Mouse (Mus musculus) midbrain, postnatal 0 days (tissue): ENCODE measurements around the gene Itgb7. TPM values are rescaled to one million over a fixed set of nuclear protein-coding genes. Genes with fewer than 3 reads are reported as not detected.

Source experiments
- ATAC-seq: fragments of 200-750 bp; cut with Nextera tagmentation; 2 replicates; pipeline ENCODE4 v1.8.0; 2017; ENCODE audit warnings: moderate number of reproducible peaks, mild to moderate bottlenecking, moderate TSS enrichment, moderate library complexity; ENCODE audit not compliant: low FRiP score
- DNase-seq: peaks from one replicate; pipeline ENCODE4 v3.0.0-alpha.2; 2015; ENCODE audit warnings: low spot score
- H3K27ac ChIP-seq: fragments of 300-500 bp; sonication (generic); 2 replicates; pipeline ENCODE4 v1.5.1; 2014; ENCODE audit warnings: low read depth, mild to moderate bottlenecking, low read length, mixed read lengths
- H3K27me3 ChIP-seq: fragments of 300-500 bp; sonication (generic); 2 replicates; pipeline ENCODE4 v1.6.1; 2014; ENCODE audit warnings: low read length, control low read depth, mixed read lengths; ENCODE audit not compliant: insufficient read depth
- H3K36me3 ChIP-seq: fragments of 300-500 bp; sonication (generic); 2 replicates; pipeline ENCODE4 v1.6.1; 2014; ENCODE audit warnings: low read length, control low read depth, mixed read lengths; ENCODE audit not compliant: insufficient read depth
- H3K4me1 ChIP-seq: fragments of 300-500 bp; sonication (generic); 2 replicates; pipeline ENCODE4 v1.6.1; 2014; ENCODE audit warnings: mild to moderate bottlenecking, control low read depth, antibody characterized with exemption, low read length, mixed read lengths; ENCODE audit not compliant: insufficient read depth
- H3K4me2 ChIP-seq: fragments of 300-500 bp; sonication (generic); 2 replicates; pipeline ENCODE4 v1.6.1; 2014; ENCODE audit warnings: low read depth, mild to moderate bottlenecking, low read length, mixed read lengths; ENCODE audit not compliant: poor library complexity, severe bottlenecking
- H3K4me3 ChIP-seq: fragments of 300-500 bp; sonication (generic); 2 replicates; pipeline ENCODE4 v1.5.1; 2014; ENCODE audit warnings: low read depth, mild to moderate bottlenecking, low read length, moderate library complexity
- H3K9ac ChIP-seq: fragments of 300-500 bp; sonication (generic); replicated peaks from 2 replicates; pipeline ENCODE4 v1.6.1; 2014; ENCODE audit warnings: mild to moderate bottlenecking, low read length, moderate library complexity, mixed read lengths; ENCODE audit not compliant: poor library complexity, severe bottlenecking
- H3K9me3 ChIP-seq: fragments of 300-500 bp; sonication (generic); 2 replicates; pipeline ENCODE4 v1.6.1; 2016; ENCODE audit warnings: low read length, control low read depth
- CTCF ChIP-seq: IDR thresholded peaks from 2 replicates; pipeline ENCODE4 v1.5.1; 2016; ENCODE audit warnings: antibody characterized with exemption, mild to moderate bottlenecking
- WGBS: fragments of 180-500 bp; shearing (Covaris S2); extraction: QIAGEN DNeasy Blood & Tissue Kit; methylation state at CpG from one replicate; pipeline ENCODE4 v1.1.7; 2014; 5-methylcytosine and 5-hydroxymethylcytosine counted together
- polyA plus RNA-seq: library from polyadenylated mRNA; unstranded; fragments of >200 nt; fragmentation: Nextera tagmentation; extraction: Ambion mirVana; gene quantifications from 2 replicates; pipeline ENCODE4 v1.2.1, GENCODE M21; 2015
- total RNA-seq: library from RNA; depleted of rRNA; stranded (reverse); fragments of >200 nt; gene quantifications from 2 replicates; pipeline ENCODE4 v1.2.3, GENCODE M21; 2014

Gene Itgb7
- total and polyA plus RNA-seq, 2 experiments from 2014 or later = 0.88 to 1.2 TPM

- ATAC-seq (no peak), DNase-seq (no peak)
- Histone ChIP-seq H3K4me3 (no peak overlapping the region), H3K36me3 (no peaks in the 10 kb centered on the region), H3K27me3 (no peaks in the 10 kb centered on the region), H3K9me3 (no peaks in the 10 kb centered on the region), H3K4me2 (no peak overlapping the region), H3K4me1 (no peaks in the 10 kb centered on the region), H3K27ac (no peak overlapping the region), H3K9ac (no peak overlapping the region)
- 80% methylated on average over 4 of the region's 4 CpGs for WGBS
- no peak for TF ChIP-seq CTCF
Measured at GRCm38 (mm10) chr15:102198841-102199240, 32.9 kb downstream of the Itgb7 start.

- no peak overlapping the region for H3K27ac ChIP-seq
- no peak for ATAC-seq
- no peak for TF ChIP-seq CTCF
- H3K9me3 ChIP-seq = no peaks in the 10 kb centered on the region
- H3K4me3 ChIP-seq = no peak overlapping the region
- no peak overlapping the region for H3K4me2 ChIP-seq
- H3K9ac ChIP-seq = no peak overlapping the region
- H3K4me1 ChIP-seq = no peaks in the 10 kb centered on the region
- no peak for DNase-seq
- WGBS = 92% methylated on average over 4 of the region's 4 CpGs
- H3K36me3 ChIP-seq = no peaks in the 10 kb centered on the region
- H3K27me3 ChIP-seq = no peaks in the 10 kb centered on the region
Measured at GRCm38 (mm10) chr15:102195373-102195772, 36.4 kb downstream of the Itgb7 start.

- no peak for ATAC-seq
- no peaks in the 10 kb centered on the region for H3K9me3 ChIP-seq
- H3K27me3 ChIP-seq = no peaks in the 10 kb centered on the region
- H3K4me1 ChIP-seq = no peaks in the 10 kb centered on the region
- DNase-seq = no peak
- H3K4me3 ChIP-seq = no peak overlapping the region
- H3K27ac ChIP-seq = no peak overlapping the region
- H3K9ac ChIP-seq = no peak overlapping the region
- WGBS = 88% methylated on average over 4 of the region's 4 CpGs
- no peak overlapping the region for H3K4me2 ChIP-seq
- no peak for TF ChIP-seq CTCF
- H3K36me3 ChIP-seq = no peaks in the 10 kb centered on the region
Measured at GRCm38 (mm10) chr15:102194439-102194838, 37.3 kb downstream of the Itgb7 start.

GRCm38 (mm10) chr15:102193652-102194051 is 38.1 kb downstream of the Itgb7 start:
- no peaks in the 10 kb centered on the region for H3K9me3 ChIP-seq
- no peaks in the 10 kb centered on the region for H3K4me1 ChIP-seq
- WGBS = 84% methylated on average over 4 of the region's 4 CpGs
- no peak overlapping the region for H3K9ac ChIP-seq
- no peaks in the 10 kb centered on the region for H3K36me3 ChIP-seq
- H3K4me3 ChIP-seq = no peak overlapping the region
- TF ChIP-seq CTCF = no peak
- ATAC-seq (no peak), DNase-seq (no peak)
- H3K27ac ChIP-seq = no peak overlapping the region
- no peak overlapping the region for H3K4me2 ChIP-seq
- no peaks in the 10 kb centered on the region for H3K27me3 ChIP-seq

GRCm38 (mm10) chr15:102192820-102193386 is 38.8 kb downstream of the Itgb7 start:
- no peak overlapping the region for H3K4me3 ChIP-seq
- H3K4me1 ChIP-seq = no peaks in the 10 kb centered on the region
- H3K36me3 ChIP-seq = no peaks in the 10 kb centered on the region
- DNase-seq (no peak), ATAC-seq (no peak)
- H3K9me3 ChIP-seq = no peaks in the 10 kb centered on the region
- no peak overlapping the region for H3K27ac ChIP-seq
- TF ChIP-seq CTCF = no peak
- no peak overlapping the region for H3K9ac ChIP-seq
- H3K4me2 ChIP-seq = no peak overlapping the region
- WGBS = 64% methylated on average over 5 of the region's 5 CpGs
- H3K27me3 ChIP-seq = no peaks in the 10 kb centered on the region

GRCm38 (mm10) chr15:102192271-102192812 is 39.4 kb downstream of the Itgb7 start:
- H3K36me3 ChIP-seq = no peaks in the 10 kb centered on the region
- no peaks in the 10 kb centered on the region for H3K4me1 ChIP-seq
- H3K27ac ChIP-seq = no peak overlapping the region
- TF ChIP-seq CTCF = no peak
- no peak overlapping the region for H3K4me3 ChIP-seq
- H3K9me3 ChIP-seq = no peaks in the 10 kb centered on the region
- 82% methylated on average over 7 of the region's 7 CpGs for WGBS
- DNase-seq (no peak), ATAC-seq (no peak)
- H3K9ac ChIP-seq = no peak overlapping the region
- H3K4me2 ChIP-seq = no peak overlapping the region
- no peaks in the 10 kb centered on the region for H3K27me3 ChIP-seq
